Mouse (Mus musculus) midbrain, embryonic 14.5 days (tissue): ENCODE data around the gene Ugt1a6a. TPM values are rescaled to one million over a fixed set of nuclear protein-coding genes. Genes with fewer than 3 reads are reported as not detected.

ENCODE experiments used
- ATAC-seq: fragments of 200-750 bp; cut with Nextera tagmentation; 2 replicates; pipeline ENCODE4 v1.8.0; 2017; ENCODE audit warnings: moderate number of reproducible peaks, moderate library complexity; ENCODE audit not compliant: low FRiP score, low TSS enrichment
- DNase-seq: peaks from one replicate; pipeline ENCODE4 v3.0.0-alpha.2; 2015
- H3K27ac ChIP-seq: fragments of 300-500 bp; sonication (generic); replicated peaks from 2 replicates; pipeline ENCODE4 v1.5.1; 2014; ENCODE audit warnings: mild to moderate bottlenecking, low read depth, low read length, moderate library complexity
- H3K27me3 ChIP-seq: fragments of 300-500 bp; sonication (generic); 2 replicates; pipeline ENCODE4 v1.6.1; 2014; ENCODE audit warnings: low read length, control low read depth, mixed read lengths; ENCODE audit not compliant: control insufficient read depth, insufficient read depth
- H3K36me3 ChIP-seq: fragments of 300-500 bp; sonication (generic); 2 replicates; pipeline ENCODE4 v1.6.1; 2014; ENCODE audit warnings: low read length, control low read depth; ENCODE audit not compliant: control insufficient read depth, insufficient read depth
- H3K4me1 ChIP-seq: fragments of 300-500 bp; sonication (generic); 2 replicates; pipeline ENCODE4 v1.6.1; 2014; ENCODE audit warnings: mild to moderate bottlenecking, antibody characterized with exemption, low read length, control low read depth; ENCODE audit not compliant: control insufficient read depth, insufficient read depth
- H3K4me2 ChIP-seq: fragments of 300-500 bp; sonication (generic); 2 replicates; pipeline ENCODE4 v1.6.1; 2014; ENCODE audit warnings: mild to moderate bottlenecking, low read length, moderate library complexity
- H3K4me3 ChIP-seq: fragments of 300-500 bp; sonication (generic); replicated peaks from 2 replicates; pipeline ENCODE4 v1.5.1; 2014; ENCODE audit warnings: low read depth, low read length
- H3K9ac ChIP-seq: fragments of 300-500 bp; sonication (generic); replicated peaks from 2 replicates; pipeline ENCODE4 v1.6.1; 2014; ENCODE audit warnings: mild to moderate bottlenecking, low read length, moderate library complexity
- H3K9me3 ChIP-seq: fragments of 300-500 bp; sonication (generic); 2 replicates; pipeline ENCODE4 v1.6.1; 2016; ENCODE audit warnings: low read length, control low read depth, mixed read lengths; ENCODE audit not compliant: control insufficient read depth
- WGBS: fragments of 180-500 bp; shearing (Covaris S2); extraction: QIAGEN DNeasy Blood & Tissue Kit; methylation state at CpG from one replicate; pipeline ENCODE4 v1.1.7; 2014; 5-methylcytosine and 5-hydroxymethylcytosine counted together
- polyA plus RNA-seq: library from polyadenylated mRNA; unstranded; fragments of >200 nt; fragmentation: Nextera tagmentation; extraction: Ambion mirVana; gene quantifications from 2 replicates; pipeline ENCODE4 v1.2.1, GENCODE M21; 2014

Ugt1a6a gene
- polyA plus RNA-seq, 1 experiment from 2014 or later: 0.72 TPM

- Histone ChIP-seq H3K4me1 (no peaks in the 10 kb centered on the region), H3K27me3 (no peaks in the 10 kb centered on the region), H3K9ac (no peak overlapping the region), H3K4me3 (no peak overlapping the region), H3K36me3 (no peaks in the 10 kb centered on the region), H3K27ac (no peak overlapping the region), H3K4me2 (no peak overlapping the region), H3K9me3 (peaks cover 62% of the 10 kb centered on the region)
- DNase-seq (peak; percentile 1), ATAC-seq (no peak)
- WGBS: 75% methylated on average over 1 of the region's 1 CpGs
These were observed 78.5 kb downstream of the Ugt1a6a start for GRCm38 (mm10) chr1:88213061-88213460.

GRCm38 (mm10) chr1:88213766-88214461 is 79.3 kb downstream of the Ugt1a6a start:
- Histone ChIP-seq H3K4me3 (no peak overlapping the region), H3K27ac (no peak overlapping the region), H3K36me3 (no peaks in the 10 kb centered on the region), H3K4me2 (no peak overlapping the region), H3K9ac (no peak overlapping the region), H3K27me3 (no peaks in the 10 kb centered on the region), H3K9me3 (peaks cover 62% of the 10 kb centered on the region), H3K4me1 (no peaks in the 10 kb centered on the region)
- 83% methylated on average over 2 of the region's 2 CpGs for WGBS
- ATAC-seq: peak; percentile 15
- DNase-seq: peak; percentile 1

- H3K9me3 ChIP-seq: peaks cover 62% of the 10 kb centered on the region
- no peaks in the 10 kb centered on the region for H3K4me1 ChIP-seq
- H3K4me2 ChIP-seq: no peak overlapping the region
- H3K27ac ChIP-seq: no peak overlapping the region
- ATAC-seq (0 out of 2 replicates have a peak, but pooled peaks have one; percentile 7), DNase-seq (peak; percentile 0)
- 80% methylated on average over 2 of the region's 2 CpGs for WGBS
- H3K36me3 ChIP-seq: no peaks in the 10 kb centered on the region
- H3K27me3 ChIP-seq: no peaks in the 10 kb centered on the region
- no peak overlapping the region for H3K4me3 ChIP-seq
- H3K9ac ChIP-seq: no peak overlapping the region
These were observed 79.9 kb downstream of the Ugt1a6a start for GRCm38 (mm10) chr1:88214462-88214952.

- no peaks in the 10 kb centered on the region for H3K4me1 ChIP-seq
- no peak overlapping the region for H3K4me2 ChIP-seq
- WGBS: 70% methylated on average over 10 of the region's 10 CpGs
- H3K4me3 ChIP-seq: no peak overlapping the region
- DNase-seq (peak; percentile 7), ATAC-seq (no peak)
- H3K36me3 ChIP-seq: no peaks in the 10 kb centered on the region
- H3K27ac ChIP-seq: no peak overlapping the region
- H3K9me3 ChIP-seq: peaks cover 62% of the 10 kb centered on the region
- H3K27me3 ChIP-seq: no peaks in the 10 kb centered on the region
- H3K9ac ChIP-seq: no peak overlapping the region
These were observed 81.1 kb downstream of the Ugt1a6a start for GRCm38 (mm10) chr1:88215466-88216380.

- ATAC-seq (no peak), DNase-seq (no peak)
- H3K4me2 ChIP-seq: no peak overlapping the region
- no peaks in the 10 kb centered on the region for H3K4me1 ChIP-seq
- peaks cover 58% of the 10 kb centered on the region for H3K9me3 ChIP-seq
- no peak overlapping the region for H3K27ac ChIP-seq
- H3K4me3 ChIP-seq: no peak overlapping the region
- H3K27me3 ChIP-seq: no peaks in the 10 kb centered on the region
- H3K36me3 ChIP-seq: no peaks in the 10 kb centered on the region
- H3K9ac ChIP-seq: no peak overlapping the region
- 58% methylated on average over 2 of the region's 2 CpGs for WGBS
These were observed 81.9 kb downstream of the Ugt1a6a start for GRCm38 (mm10) chr1:88216551-88216950.

- H3K4me1 ChIP-seq: no peaks in the 10 kb centered on the region
- H3K4me2 ChIP-seq: no peak overlapping the region
- H3K9ac ChIP-seq: no peak overlapping the region
- H3K27me3 ChIP-seq: no peaks in the 10 kb centered on the region
- peaks cover 56% of the 10 kb centered on the region for H3K9me3 ChIP-seq
- 60% methylated on average over 2 of the region's 2 CpGs for WGBS
- H3K36me3 ChIP-seq: no peaks in the 10 kb centered on the region
- DNase-seq: peak; percentile 1
- ATAC-seq: no peak
- H3K27ac ChIP-seq: no peak overlapping the region
- no peak overlapping the region for H3K4me3 ChIP-seq
These were observed 82.5 kb downstream of the Ugt1a6a start for GRCm38 (mm10) chr1:88217144-88217543.

- WGBS: 42% methylated on average over 3 of the region's 3 CpGs
- Histone ChIP-seq H3K9me3 (peaks cover 54% of the 10 kb centered on the region), H3K36me3 (no peaks in the 10 kb centered on the region), H3K4me3 (no peak overlapping the region), H3K27me3 (no peaks in the 10 kb centered on the region), H3K27ac (no peak overlapping the region), H3K4me2 (no peak overlapping the region), H3K4me1 (no peaks in the 10 kb centered on the region), H3K9ac (no peak overlapping the region)
- DNase-seq (peak; percentile 5), ATAC-seq (no peak)
These were observed 83.0 kb downstream of the Ugt1a6a start for GRCm38 (mm10) chr1:88217576-88217975.

- Histone ChIP-seq H3K4me3 (no peak overlapping the region), H3K4me1 (no peaks in the 10 kb centered on the region), H3K27me3 (no peaks in the 10 kb centered on the region), H3K36me3 (no peaks in the 10 kb centered on the region), H3K4me2 (no peak overlapping the region), H3K9me3 (peaks cover 51% of the 10 kb centered on the region), H3K9ac (no peak overlapping the region), H3K27ac (no peak overlapping the region)
- ATAC-seq (no peak), DNase-seq (peak; percentile 1)
- 75% methylated on average over 9 of the region's 9 CpGs for WGBS
These were observed 83.4 kb downstream of the Ugt1a6a start for GRCm38 (mm10) chr1:88218051-88218450.
